Mouse (Mus musculus): Measurements from ENCODE around the gene Gldn. TPM values are rescaled to one million over a fixed set of nuclear protein-coding genes. Genes with fewer than 3 reads are reported as not detected.

Gldn gene
- not detected in 2 replicates for polyA plus RNA-seq (2016; fragmentation: Nextera tagmentation; extraction: Ambion mirVana)

GRCm38 (mm10) chr9:54286331-54286987 lies at the start of gene Gldn:
Gene Gldn (plus strand): TSS chr9:54286486.
- Histone ChIP-seq H3K4me2 (peak within 1 kb of the TSS; percentile 68), H3K9ac (0 out of 2 replicates have a peak within 1 kb of the TSS, but pooled peaks have one; percentile 25), H3K4me1 (replicated peaks) (peaks cover 7% of the 10 kb centered on the region; the same call in 1 of the 2 replicates), H3K27ac (ENCODE audit: poor library complexity, severe bottlenecking) (no peak within 1 kb of the TSS), H3K4me3 (peak within 1 kb of the TSS; percentile 42), H3K9me3 (replicated peaks) (no peaks in the 10 kb centered on the region), H3K27me3 (replicated peaks) (peaks cover 52% of the 10 kb centered on the region), H3K36me3 (no peaks in the 10 kb centered on the region)
- no peak for ATAC-seq (ENCODE audit: insufficient number of reproducible peaks, low FRiP score)
- 3% methylated on average over 61 of the region's 61 CpGs for WGBS

GRCm38 (mm10) chr9:54244869-54245665 lies 41.2 kb upstream of the Gldn start:
- WGBS: 63% methylated on average over 3 of the region's 3 CpGs
- ATAC-seq (ENCODE audit: insufficient number of reproducible peaks, low FRiP score): no peak

GRCm38 (mm10) chr9:54264754-54265153 lies 21.5 kb upstream of the Gldn start:
- H3K27me3 ChIP-seq (replicated peaks): no peaks in the 10 kb centered on the region
- WGBS: 80% methylated on average over 4 of the region's 4 CpGs

More at GRCm38 (mm10) chr9:54244869-54245665, 41.2 kb upstream of the Gldn start:
- Histone ChIP-seq H3K9ac (no peak overlapping the region), H3K4me2 (no peak overlapping the region), H3K36me3 (no peaks in the 10 kb centered on the region), H3K9me3 (replicated peaks) (no peaks in the 10 kb centered on the region), H3K4me3 (no peak overlapping the region), H3K27me3 (replicated peaks) (no peaks in the 10 kb centered on the region), H3K27ac (ENCODE audit: poor library complexity, severe bottlenecking) (no peak overlapping the region), H3K4me1 (replicated peaks) (no peaks in the 10 kb centered on the region)

GRCm38 (mm10) chr9:54268010-54268409 lies 18.3 kb upstream of the Gldn start, which contains the start of gene Cyp19a1:
Gene Cyp19a1 (minus strand): TSS chr9:54268110.
- Histone ChIP-seq H3K27ac (ENCODE audit: poor library complexity, severe bottlenecking) (no peak within 1 kb of the TSS), H3K4me3 (no peak within 1 kb of the TSS), H3K9ac (no peak within 1 kb of the TSS), H3K27me3 (replicated peaks) (no peaks in the 10 kb centered on the region), H3K4me2 (no peak within 1 kb of the TSS), H3K36me3 (no peaks in the 10 kb centered on the region), H3K4me1 (replicated peaks) (no peaks in the 10 kb centered on the region), H3K9me3 (replicated peaks) (no peaks in the 10 kb centered on the region)
- WGBS: 76% methylated on average over 7 of the region's 7 CpGs
- ATAC-seq (ENCODE audit: insufficient number of reproducible peaks, low FRiP score): no peak

More at GRCm38 (mm10) chr9:54264754-54265153, 21.5 kb upstream of the Gldn start:
- Histone ChIP-seq H3K4me3 (no peak overlapping the region), H3K9ac (no peak overlapping the region), H3K9me3 (replicated peaks) (no peaks in the 10 kb centered on the region), H3K4me1 (replicated peaks) (no peaks in the 10 kb centered on the region), H3K27ac (ENCODE audit: poor library complexity, severe bottlenecking) (no peak overlapping the region), H3K4me2 (no peak overlapping the region), H3K36me3 (no peaks in the 10 kb centered on the region)
- no peak for ATAC-seq (ENCODE audit: insufficient number of reproducible peaks, low FRiP score)

- H3K4me1 ChIP-seq (replicated peaks): no peaks in the 10 kb centered on the region
- ATAC-seq (ENCODE audit: insufficient number of reproducible peaks, low FRiP score): no peak
- H3K9ac ChIP-seq: no peak overlapping the region
- no peak overlapping the region for H3K27ac ChIP-seq (ENCODE audit: poor library complexity, severe bottlenecking)
- H3K4me2 ChIP-seq: no peak overlapping the region
- no peak overlapping the region for H3K4me3 ChIP-seq
- no peaks in the 10 kb centered on the region for H3K27me3 ChIP-seq (replicated peaks)
- no peaks in the 10 kb centered on the region for H3K36me3 ChIP-seq
- WGBS: 80% methylated on average over 6 of the region's 6 CpGs
- no peaks in the 10 kb centered on the region for H3K9me3 ChIP-seq (replicated peaks)
These were observed 16.3 kb upstream of the Gldn start for GRCm38 (mm10) chr9:54269987-54270386.

GRCm38 (mm10) chr9:54270889-54271288 lies 15.4 kb upstream of the Gldn start:
- no peaks in the 10 kb centered on the region for H3K36me3 ChIP-seq
- H3K27ac ChIP-seq (ENCODE audit: poor library complexity, severe bottlenecking): no peak overlapping the region
- H3K9me3 ChIP-seq (replicated peaks): no peaks in the 10 kb centered on the region
- H3K4me2 ChIP-seq: no peak overlapping the region
- H3K4me1 ChIP-seq (replicated peaks): no peaks in the 10 kb centered on the region
- no peak overlapping the region for H3K9ac ChIP-seq
- no peak for ATAC-seq (ENCODE audit: insufficient number of reproducible peaks, low FRiP score)
- no peaks in the 10 kb centered on the region for H3K27me3 ChIP-seq (replicated peaks)
- H3K4me3 ChIP-seq: no peak overlapping the region
- WGBS: 34% methylated on average over 5 of the region's 5 CpGs

GRCm38 (mm10) chr9:54275283-54275682 lies 11.0 kb upstream of the Gldn start:
- WGBS: 83% methylated on average over 4 of the region's 4 CpGs
- Histone ChIP-seq H3K27me3 (replicated peaks) (no peaks in the 10 kb centered on the region), H3K36me3 (no peaks in the 10 kb centered on the region), H3K4me1 (replicated peaks) (no peaks in the 10 kb centered on the region), H3K9me3 (replicated peaks) (no peaks in the 10 kb centered on the region), H3K4me2 (no peak overlapping the region), H3K4me3 (no peak overlapping the region), H3K27ac (ENCODE audit: poor library complexity, severe bottlenecking) (no peak overlapping the region), H3K9ac (no peak overlapping the region)
- ATAC-seq (ENCODE audit: insufficient number of reproducible peaks, low FRiP score): no peak

- H3K4me1 ChIP-seq (replicated peaks): no peaks in the 10 kb centered on the region
- no peak overlapping the region for H3K4me3 ChIP-seq
- no peak overlapping the region for H3K4me2 ChIP-seq
- no peaks in the 10 kb centered on the region for H3K36me3 ChIP-seq
- no peak for ATAC-seq (ENCODE audit: insufficient number of reproducible peaks, low FRiP score)
- no peaks in the 10 kb centered on the region for H3K9me3 ChIP-seq (replicated peaks)
- WGBS: 71% methylated on average over 12 of the region's 12 CpGs
- H3K27me3 ChIP-seq (replicated peaks): peaks cover 5% of the 10 kb centered on the region; the same call in 1 of the 2 replicates
- no peak overlapping the region for H3K9ac ChIP-seq
- H3K27ac ChIP-seq (ENCODE audit: poor library complexity, severe bottlenecking): no peak overlapping the region
These were observed 7.2 kb upstream of the Gldn start for GRCm38 (mm10) chr9:54279046-54279589.

- Histone ChIP-seq H3K9me3 (replicated peaks) (no peaks in the 10 kb centered on the region), H3K4me2 (no peak overlapping the region), H3K4me1 (replicated peaks) (peaks cover 7% of the 10 kb centered on the region; the same call in 1 of the 2 replicates), H3K4me3 (no peak overlapping the region), H3K36me3 (no peaks in the 10 kb centered on the region), H3K27me3 (replicated peaks) (peaks cover 52% of the 10 kb centered on the region), H3K27ac (ENCODE audit: poor library complexity, severe bottlenecking) (no peak overlapping the region), H3K9ac (no peak overlapping the region)
- no peak for ATAC-seq (ENCODE audit: insufficient number of reproducible peaks, low FRiP score)
- 70% methylated on average over 5 of the region's 5 CpGs for WGBS
These were observed 1.5 kb downstream of the Gldn start for GRCm38 (mm10) chr9:54287804-54288203.

GRCm38 (mm10) chr9:54299389-54299788 lies 13.1 kb downstream of the Gldn start:
- H3K27ac ChIP-seq (ENCODE audit: poor library complexity, severe bottlenecking): no peak overlapping the region
- H3K4me2 ChIP-seq: no peak overlapping the region
- H3K4me3 ChIP-seq: no peak overlapping the region
- ATAC-seq (ENCODE audit: insufficient number of reproducible peaks, low FRiP score): no peak
- H3K27me3 ChIP-seq (replicated peaks): no peaks in the 10 kb centered on the region
- no peaks in the 10 kb centered on the region for H3K9me3 ChIP-seq (replicated peaks)
- WGBS: 85% methylated on average over 3 of the region's 3 CpGs
- no peak overlapping the region for H3K9ac ChIP-seq
- H3K36me3 ChIP-seq: no peaks in the 10 kb centered on the region
- H3K4me1 ChIP-seq (replicated peaks): no peaks in the 10 kb centered on the region

- H3K36me3 ChIP-seq: no peaks in the 10 kb centered on the region
- H3K27me3 ChIP-seq (replicated peaks): no peaks in the 10 kb centered on the region
- no peaks in the 10 kb centered on the region for H3K9me3 ChIP-seq (replicated peaks)
- no peak for ATAC-seq (ENCODE audit: insufficient number of reproducible peaks, low FRiP score)
- H3K4me2 ChIP-seq: no peak overlapping the region
- H3K4me1 ChIP-seq (replicated peaks): no peaks in the 10 kb centered on the region
- no peak overlapping the region for H3K4me3 ChIP-seq
- no peak overlapping the region for H3K27ac ChIP-seq (ENCODE audit: poor library complexity, severe bottlenecking)
- H3K9ac ChIP-seq: no peak overlapping the region
These were observed 13.5 kb downstream of the Gldn start for GRCm38 (mm10) chr9:54299792-54300191.
